Mouse (Mus musculus) MEL (cell line): Measurements from ENCODE around the gene Neurl4.

Source experiments
- CHD1 ChIP-seq: IDR thresholded peaks from 2 replicates; pipeline ENCODE4 v1.6.1; 2012; ENCODE audit warnings: low read depth, mild to moderate bottlenecking, inconsistent platforms, low read length, improper control_type of control experiment
- POLR2A ChIP-seq, 2 experiments: IDR thresholded peaks; 2 replicates each; pipeline ENCODE4 v1.6.1; 2011 to 2012; ENCODE audit warnings: low read length in 2 of 2, mild to moderate bottlenecking in 2 of 2, control low read depth in 1 of 2, improper control_type of control experiment in 1 of 2, low read depth in 1 of 2, moderate library complexity in 1 of 2; ENCODE audit not compliant: control insufficient read depth in 1 of 2, insufficient read depth in 1 of 2, poor library complexity in 1 of 2

DNA sequence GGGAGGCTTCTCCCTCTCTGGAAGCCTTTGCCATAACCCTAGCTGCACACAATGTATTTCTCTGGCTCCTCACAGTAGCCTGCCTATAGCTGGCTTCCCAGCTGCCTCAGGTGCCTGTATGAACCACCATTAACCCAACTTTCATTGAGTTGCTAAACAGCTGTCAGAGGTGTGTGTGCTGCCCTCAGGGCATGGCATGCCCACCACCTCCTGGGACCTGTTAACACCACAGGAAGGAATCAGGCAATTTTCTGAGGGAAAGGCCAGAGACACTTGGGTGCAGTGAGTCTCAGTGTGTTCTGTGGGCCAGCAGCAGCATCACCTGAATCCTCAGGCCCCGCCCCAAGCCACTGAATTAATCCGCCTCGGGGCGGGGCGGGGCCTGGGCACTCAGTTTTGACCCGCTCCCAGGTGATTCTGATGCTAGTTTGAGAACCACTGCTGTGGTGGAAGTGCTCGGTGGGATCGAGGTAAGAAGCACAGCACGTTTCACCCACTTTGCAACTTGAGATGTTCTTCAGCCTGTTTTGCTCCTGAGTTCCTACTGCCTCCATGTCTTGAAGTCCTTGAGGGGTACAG is 37.6 kb downstream of the Neurl4 start:
- no peak for TF ChIP-seq POLR2A (IDR thresholded peaks at IDR 0.05; ENCODE audit: control insufficient read depth in 1 of 2, insufficient read depth in 1 of 2, low read depth in 1 of 2, low read length in 2 of 2, poor library complexity in 1 of 2)
- TF ChIP-seq CHD1 = no peak
